Mouse (Mus musculus) liver, embryonic 12.5 days (tissue): ENCODE measurements around the gene Itsn1. TPM values are rescaled to one million over a fixed set of nuclear protein-coding genes. Genes with fewer than 3 reads are reported as not detected.
A peak's percentile ranks its signal among the peaks of the same experiment; 100 is the strongest.

Experiments
- ATAC-seq: fragments of 200-750 bp; cut with Nextera tagmentation; 2 replicates; pipeline ENCODE4 v1.8.0; 2017; ENCODE audit warnings: moderate number of reproducible peaks, mild to moderate bottlenecking, moderate library complexity
- H3K27ac ChIP-seq: fragments of 300-500 bp; sonication (generic); 2 replicates; pipeline ENCODE4 v1.5.1; 2016; ENCODE audit warnings: mild to moderate bottlenecking
- H3K27me3 ChIP-seq: fragments of 300-500 bp; sonication (generic); replicated peaks from 2 replicates; pipeline ENCODE4 v1.6.1; 2016; ENCODE audit warnings: mild to moderate bottlenecking, moderate library complexity
- H3K36me3 ChIP-seq: fragments of 300-500 bp; sonication (generic); 2 replicates; pipeline ENCODE4 v1.6.1; 2016; ENCODE audit warnings: mild to moderate bottlenecking, moderate library complexity
- H3K4me1 ChIP-seq: fragments of 300-500 bp; sonication (generic); 2 replicates; pipeline ENCODE4 v1.6.1; 2016
- H3K4me2 ChIP-seq: fragments of 300-500 bp; sonication (generic); 2 replicates; pipeline ENCODE4 v1.6.1; 2016; ENCODE audit warnings: mild to moderate bottlenecking, moderate library complexity
- H3K4me3 ChIP-seq: fragments of 300-500 bp; sonication (generic); 2 replicates; pipeline ENCODE4 v1.5.1; 2016; ENCODE audit warnings: mild to moderate bottlenecking, moderate library complexity
- H3K9ac ChIP-seq: fragments of 300-500 bp; sonication (generic); 2 replicates; pipeline ENCODE4 v1.6.1; 2016; ENCODE audit warnings: mild to moderate bottlenecking, moderate library complexity
- H3K9me3 ChIP-seq: fragments of 300-500 bp; sonication (generic); replicated peaks from 2 replicates; pipeline ENCODE4 v1.6.1; 2016; ENCODE audit warnings: mild to moderate bottlenecking, moderate library complexity
- WGBS: fragments of 180-500 bp; shearing (Covaris S2); methylation state at CpG from one replicate; pipeline ENCODE4 v1.1.7; 2016; ENCODE audit not compliant: insufficient replicate concordance; 5-methylcytosine and 5-hydroxymethylcytosine counted together
- polyA plus RNA-seq: library from polyadenylated mRNA; unstranded; fragments of >200 nt; fragmentation: Nextera tagmentation; extraction: Ambion mirVana; gene quantifications from 2 replicates; pipeline ENCODE4 v1.2.1, GENCODE M21; 2016

Itsn1 gene
- polyA plus RNA-seq, 1 experiment from 2014 or later = 47.5 TPM

DNA sequence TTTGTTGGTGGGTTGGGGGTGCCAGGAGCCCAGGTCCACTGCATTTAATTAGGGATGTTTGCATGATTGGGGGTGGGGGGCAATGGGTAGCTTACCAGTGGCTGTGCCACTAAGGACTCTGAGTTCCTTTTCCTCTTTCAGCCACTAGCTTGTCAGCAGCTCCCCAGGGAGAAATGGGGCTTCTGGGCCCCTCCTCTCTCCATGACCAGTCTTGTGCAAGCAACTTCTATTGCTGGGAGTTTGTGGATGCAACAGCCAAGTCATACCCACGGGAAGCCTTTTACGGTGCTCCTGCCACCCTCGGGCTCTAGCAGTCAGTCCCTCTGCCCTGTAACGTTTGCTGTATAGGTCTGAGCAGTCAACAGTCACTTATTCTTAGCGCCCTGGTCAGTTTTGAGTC is 5.7 kb downstream of the Itsn1 start:
- Histone ChIP-seq H3K4me2 (no peak overlapping the region), H3K9me3 (no peaks in the 10 kb centered on the region), H3K36me3 (no peaks in the 10 kb centered on the region), H3K27ac (no peak overlapping the region), H3K9ac (no peak overlapping the region), H3K27me3 (peaks cover 74% of the 10 kb centered on the region), H3K4me3 (no peak overlapping the region), H3K4me1 (peaks cover 40% of the 10 kb centered on the region)
- WGBS = 52% methylated on average over 5 of the region's 5 CpGs
- no peak for ATAC-seq

DNA sequence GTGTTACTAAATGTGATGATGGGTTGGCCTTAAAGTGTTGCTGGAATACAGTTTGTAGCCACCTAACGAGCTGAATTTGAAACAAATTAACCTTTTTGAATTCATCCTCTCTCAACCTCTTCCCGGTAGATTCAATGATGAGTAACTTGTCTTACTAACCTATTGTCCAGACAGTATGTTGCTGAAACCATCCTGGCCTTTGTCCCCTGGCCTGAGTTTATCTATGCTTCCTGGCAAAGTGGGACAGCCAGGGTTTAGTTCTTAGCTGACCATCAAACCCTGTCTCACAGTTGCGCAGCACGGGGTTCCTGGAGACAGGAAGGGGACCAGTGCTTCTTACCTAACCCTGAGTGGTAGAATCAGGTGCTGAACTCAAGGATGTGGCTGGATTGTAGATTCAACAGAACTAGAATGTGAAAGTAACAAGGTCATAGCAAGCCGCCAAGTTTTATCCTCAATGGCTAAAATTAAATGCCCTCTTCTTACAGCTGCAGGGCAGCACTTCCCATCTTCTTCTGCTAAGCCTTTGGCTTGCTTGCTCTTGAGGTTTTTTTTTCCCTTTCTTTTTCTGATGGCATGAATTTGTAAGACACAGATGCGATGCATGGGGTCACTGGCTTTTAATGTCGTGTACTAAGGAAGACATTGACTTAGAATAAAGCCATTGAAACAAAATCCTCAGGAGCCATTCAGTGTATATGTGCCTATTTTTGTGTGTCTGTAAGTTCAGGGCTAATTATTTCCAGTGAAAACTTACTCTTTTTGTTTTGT is 7.2 kb downstream of the Itsn1 start:
- peaks cover 61% of the 10 kb centered on the region for H3K27me3 ChIP-seq
- no peaks in the 10 kb centered on the region for H3K36me3 ChIP-seq
- no peak for ATAC-seq
- WGBS = 65% methylated on average over 7 of the region's 7 CpGs
- H3K9me3 ChIP-seq = no peaks in the 10 kb centered on the region
- no peak overlapping the region for H3K4me2 ChIP-seq
- H3K9ac ChIP-seq = no peak overlapping the region
- H3K27ac ChIP-seq = no peak overlapping the region
- no peak overlapping the region for H3K4me3 ChIP-seq
- H3K4me1 ChIP-seq = peaks cover 42% of the 10 kb centered on the region

GRCm38 (mm10) chr16:91738505-91738904 is 9.4 kb downstream of the Itsn1 start:
- Histone ChIP-seq H3K36me3 (no peaks in the 10 kb centered on the region), H3K4me2 (no peak overlapping the region), H3K27ac (no peak overlapping the region), H3K27me3 (peaks cover 47% of the 10 kb centered on the region), H3K9me3 (no peaks in the 10 kb centered on the region), H3K9ac (no peak overlapping the region), H3K4me1 (peaks cover 39% of the 10 kb centered on the region), H3K4me3 (no peak overlapping the region)
- WGBS = 66% methylated on average over 6 of the region's 6 CpGs
- ATAC-seq = no peak

- H3K9ac ChIP-seq = no peak overlapping the region
- no peaks in the 10 kb centered on the region for H3K9me3 ChIP-seq
- H3K4me3 ChIP-seq = no peak overlapping the region
- H3K36me3 ChIP-seq = no peaks in the 10 kb centered on the region
- ATAC-seq = no peak
- 44% methylated on average over 8 of the region's 8 CpGs for WGBS
- peaks cover 32% of the 10 kb centered on the region for H3K27me3 ChIP-seq
- H3K4me1 ChIP-seq = peaks cover 31% of the 10 kb centered on the region
- no peak overlapping the region for H3K4me2 ChIP-seq
- no peak overlapping the region; the same call in 1 of the 2 replicates for H3K27ac ChIP-seq
These were observed 11.3 kb downstream of the Itsn1 start for GRCm38 (mm10) chr16:91740184-91740917.

- Histone ChIP-seq H3K27me3 (peaks cover 27% of the 10 kb centered on the region), H3K4me3 (no peak overlapping the region), H3K4me2 (no peak overlapping the region), H3K27ac (no peak overlapping the region), H3K4me1 (peaks cover 31% of the 10 kb centered on the region), H3K9ac (no peak overlapping the region), H3K9me3 (no peaks in the 10 kb centered on the region), H3K36me3 (no peaks in the 10 kb centered on the region)
- no peak for ATAC-seq
- WGBS = 46% methylated on average over 7 of the region's 7 CpGs
These were observed 11.8 kb downstream of the Itsn1 start for GRCm38 (mm10) chr16:91740918-91741255.

GRCm38 (mm10) chr16:91743055-91743454 is 14.0 kb downstream of the Itsn1 start:
- no peak overlapping the region for H3K4me2 ChIP-seq
- H3K9ac ChIP-seq = no peak overlapping the region
- H3K9me3 ChIP-seq = no peaks in the 10 kb centered on the region
- no peak overlapping the region for H3K27ac ChIP-seq
- WGBS = 63% methylated on average over 7 of the region's 7 CpGs
- H3K36me3 ChIP-seq = no peaks in the 10 kb centered on the region
- no peak for ATAC-seq
- H3K4me1 ChIP-seq = peaks cover 19% of the 10 kb centered on the region
- no peak overlapping the region for H3K4me3 ChIP-seq
- peaks cover 11% of the 10 kb centered on the region; the same call in 1 of the 2 replicates for H3K27me3 ChIP-seq

DNA sequence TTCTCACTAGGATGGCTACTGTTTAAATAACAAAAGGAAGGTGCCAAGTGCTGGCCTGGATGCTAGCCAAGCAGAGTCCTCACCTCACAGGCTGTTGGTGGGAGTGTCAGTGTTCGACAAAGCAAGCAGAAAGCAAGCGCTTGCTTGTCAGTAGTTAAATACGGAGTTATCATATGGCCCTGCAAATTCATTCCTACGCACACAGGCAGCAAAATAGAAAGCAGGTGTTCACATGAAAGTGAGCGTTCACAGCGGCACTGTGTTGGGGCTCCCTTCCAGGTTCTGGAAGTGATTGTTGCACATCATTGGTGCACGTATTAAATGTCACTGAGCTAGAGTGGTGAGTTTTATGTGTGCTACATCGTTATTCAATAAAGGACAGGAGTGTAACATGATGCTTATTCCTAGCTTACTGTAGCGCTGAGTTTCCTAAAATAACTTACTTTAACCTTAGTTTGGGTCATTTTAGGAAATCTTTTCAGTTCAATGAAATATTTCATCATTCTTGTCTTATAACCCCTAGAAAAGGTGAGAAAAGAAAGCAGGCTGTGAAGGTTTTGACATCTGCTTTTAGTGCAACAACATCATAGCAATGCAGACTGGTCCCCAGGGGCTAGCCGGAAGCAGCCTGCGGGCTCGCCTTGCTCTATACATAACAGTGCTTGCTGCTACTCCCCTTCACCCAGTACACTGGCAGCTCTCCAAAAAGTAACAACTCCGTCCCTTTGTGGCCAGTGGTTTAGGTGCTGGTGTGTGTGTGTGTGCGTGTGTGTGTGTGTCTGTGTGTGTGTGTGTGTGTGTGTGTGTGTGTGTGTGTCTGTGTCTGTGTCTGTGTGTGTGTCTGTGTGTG is 17.2 kb downstream of the Itsn1 start:
- 67% methylated on average over 14 of the region's 14 CpGs for WGBS
- Histone ChIP-seq H3K4me1 (peaks cover 7% of the 10 kb centered on the region), H3K27ac (no peak overlapping the region)

DNA sequence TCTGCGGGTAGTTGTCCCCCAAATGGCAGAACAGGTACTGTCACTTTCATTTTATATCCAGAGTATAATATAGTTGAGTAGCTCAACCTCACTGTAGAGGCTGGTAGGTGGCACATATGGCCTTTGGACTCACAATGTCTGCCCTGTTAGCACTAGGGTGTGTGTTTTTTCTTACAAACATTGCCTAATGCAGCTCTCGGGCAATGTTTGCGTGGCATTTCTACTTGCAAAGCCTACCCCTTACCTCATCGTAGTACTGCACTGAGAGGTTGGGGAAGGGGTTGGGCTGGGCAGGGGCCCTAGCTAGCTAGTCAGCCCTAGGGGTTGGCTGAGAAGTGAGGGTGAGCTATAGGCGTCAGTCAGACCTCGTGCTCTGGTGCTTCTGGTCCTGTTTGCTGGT is 18.5 kb downstream of the Itsn1 start:
- peak; percentile 81 for ATAC-seq
- 76% methylated on average over 6 of the region's 6 CpGs for whole genome bisulfite sequencing
- Histone ChIP-seq H3K9ac (no peak overlapping the region), H3K36me3 (no peaks in the 10 kb centered on the region), H3K27me3 (peaks cover 6% of the 10 kb centered on the region; the same call in 1 of the 2 replicates), H3K4me3 (no peak overlapping the region), H3K9me3 (no peaks in the 10 kb centered on the region), H3K4me2 (no peak overlapping the region), H3K27ac (peak overlapping the region; percentile 57), H3K4me1 (peaks cover 7% of the 10 kb centered on the region; the same call in 1 of the 2 replicates)

More for the DNA sequence above, 17.2 kb downstream of the Itsn1 start:
- no peak overlapping the region for H3K4me3 ChIP-seq
- H3K4me2 ChIP-seq = no peak overlapping the region
- no peaks in the 10 kb centered on the region for H3K36me3 ChIP-seq
- no peaks in the 10 kb centered on the region for H3K9me3 ChIP-seq
- no peak overlapping the region for H3K9ac ChIP-seq
- ATAC-seq = no peak
- peaks cover 5% of the 10 kb centered on the region; the same call in 1 of the 2 replicates for H3K27me3 ChIP-seq

- 0 out of 2 replicates have a peak, but pooled peaks cover under 1% of the 10 kb centered on the region for H3K36me3 ChIP-seq
- H3K27me3 ChIP-seq = peaks cover 8% of the 10 kb centered on the region; the same call in 1 of the 2 replicates
- H3K4me2 ChIP-seq = no peak overlapping the region
- no peak overlapping the region for H3K27ac ChIP-seq
- ATAC-seq = no peak
- H3K9ac ChIP-seq = no peak overlapping the region
- H3K4me1 ChIP-seq = peaks cover 12% of the 10 kb centered on the region
- H3K4me3 ChIP-seq = no peak overlapping the region
- WGBS = 76% methylated on average over 13 of the region's 13 CpGs
- H3K9me3 ChIP-seq = no peaks in the 10 kb centered on the region
These were observed 22.7 kb downstream of the Itsn1 start for GRCm38 (mm10) chr16:91751644-91752385.

DNA sequence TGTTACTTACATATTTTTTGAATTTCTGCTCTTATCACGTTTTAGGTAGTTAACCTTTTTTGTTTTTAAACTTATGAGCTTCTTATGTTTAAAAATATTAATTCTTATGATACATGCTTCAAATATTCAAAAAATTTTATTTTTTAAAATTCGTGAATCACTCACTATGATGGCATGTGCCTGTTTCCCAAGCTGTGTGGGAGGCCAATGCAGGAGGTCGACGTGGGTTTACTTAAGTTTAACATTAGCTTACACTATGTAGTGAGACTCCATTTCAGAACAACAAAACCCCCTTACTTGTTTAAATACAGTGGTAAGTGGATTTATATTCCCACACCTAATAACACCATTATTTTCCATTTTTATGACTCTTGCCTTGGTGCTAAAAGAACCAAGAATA is 24.5 kb downstream of the Itsn1 start:
- Histone ChIP-seq H3K4me3 (no peak overlapping the region), H3K27me3 (peaks cover 8% of the 10 kb centered on the region; the same call in 1 of the 2 replicates), H3K27ac (no peak overlapping the region), H3K36me3 (0 out of 2 replicates have a peak, but pooled peaks cover 3% of the 10 kb centered on the region), H3K9me3 (no peaks in the 10 kb centered on the region), H3K4me2 (no peak overlapping the region), H3K4me1 (peaks cover 12% of the 10 kb centered on the region), H3K9ac (no peak overlapping the region)
- WGBS = 76% methylated on average over 4 of the region's 4 CpGs
- ATAC-seq = no peak

DNA sequence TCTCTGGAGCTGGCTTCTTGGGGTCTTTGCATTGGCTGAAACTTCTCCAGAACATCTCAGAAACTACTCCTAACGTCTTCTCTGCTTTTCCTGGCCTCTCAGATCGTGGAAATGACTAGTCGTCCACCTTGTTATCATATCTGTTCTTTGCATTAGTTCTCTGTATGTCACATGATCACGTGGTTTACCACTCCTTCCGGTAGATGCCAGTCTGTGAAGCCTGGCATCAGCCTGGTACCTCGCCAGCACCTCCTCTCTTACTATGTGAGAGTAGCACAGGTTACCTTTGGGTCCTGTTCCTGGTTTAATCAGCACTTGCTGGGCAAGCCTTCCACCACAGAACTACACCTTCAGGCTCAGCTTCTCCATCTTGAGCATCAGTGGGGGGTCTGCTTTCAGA is 25.9 kb downstream of the Itsn1 start:
- H3K9me3 ChIP-seq = no peaks in the 10 kb centered on the region
- H3K4me3 ChIP-seq = no peak overlapping the region
- H3K27me3 ChIP-seq = peaks cover 8% of the 10 kb centered on the region; the same call in 1 of the 2 replicates
- H3K9ac ChIP-seq = no peak overlapping the region
- no peak overlapping the region for H3K4me2 ChIP-seq
- H3K27ac ChIP-seq = no peak overlapping the region
- WGBS = 35% methylated on average over 6 of the region's 6 CpGs
- peaks cover 12% of the 10 kb centered on the region for H3K4me1 ChIP-seq
- ATAC-seq = no peak
- H3K36me3 ChIP-seq = 0 out of 2 replicates have a peak, but pooled peaks cover 3% of the 10 kb centered on the region
